Mouse (Mus musculus): ENCODE results near the gene Dcps.

DNA sequence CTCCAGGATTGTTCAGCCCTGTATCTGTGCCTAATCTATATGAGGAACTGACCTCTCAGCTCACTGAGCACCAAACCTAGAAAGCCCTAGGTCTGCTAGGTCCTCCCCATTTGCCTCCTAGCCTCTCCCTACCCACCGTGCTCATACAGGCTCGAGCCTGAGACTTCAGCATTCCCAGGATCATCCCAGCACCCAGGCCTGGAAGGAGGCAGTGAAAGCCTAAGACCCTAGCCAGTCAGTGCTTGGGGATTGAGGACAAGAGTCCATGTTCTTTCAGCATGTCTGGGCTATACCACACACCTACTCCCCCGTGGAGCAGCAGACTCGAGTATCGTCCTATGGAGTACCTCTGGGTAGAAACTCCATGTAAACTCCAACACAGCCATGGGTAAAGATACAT lies 68.5 kb downstream of the Dcps start:
- TF ChIP-seq CTCF (IDR thresholded peaks at IDR 0.05; ENCODE audit: extremely low read depth, insufficient read depth, insufficient read length, insufficient replicate concordance): no peak
- TF ChIP-seq POLR2A (IDR thresholded peaks at IDR 0.05; ENCODE audit: low read depth, low read length): no peak

Data from spleen, adult 2 months (tissue).